ENCODE assay signal across 13 mouse cellular contexts in genomic region chr16:9670750-9671161, GRCm38 (mm10).
DNase-seq lines count a peak whose midpoint lies in the region; ATAC-seq and TF ChIP-seq lines count a peak whose summit lies in the region.
"Had no signal": no experiment of that assay in that cellular context is flagged by ENCODE, and none has a peak within 500 bp of the region (broad histone marks: within the 10 kb centered on the region; RNA-seq: fewer than 3 reads in every experiment).

No protein-coding gene starts in this region.

- H3K4me2 ChIP-seq in hindbrain, embryonic 16.5 days (ENCODE audit: low read length), result no peak overlapping the region
- H3K4me2 ChIP-seq in hindbrain, embryonic 11.5 days (replicated peaks; ENCODE audit: low read depth, low read length), result no peak overlapping the region
- no peak overlapping the region for H3K4me2 ChIP-seq in heart, postnatal 0 days (ENCODE audit: low read depth, low read length)
- H3K4me2 ChIP-seq: forebrain, embryonic 12.5 days had no signal

- no peak overlapping the region for H3K4me3 ChIP-seq in hindbrain, embryonic 16.5 days (ENCODE audit: low read length)
- no peak overlapping the region for H3K4me3 ChIP-seq in hindbrain, embryonic 11.5 days (ENCODE audit: low read depth, low read length)
- H3K4me3 ChIP-seq in heart, postnatal 0 days (ENCODE audit: low read depth, low read length), result no peak overlapping the region
- H3K4me3 ChIP-seq: forebrain, embryonic 12.5 days had no signal

- H3K9me3 ChIP-seq in hindbrain, embryonic 16.5 days (ENCODE audit: control insufficient read depth, low read length), result no peaks in the 10 kb centered on the region
- no peaks in the 10 kb centered on the region for H3K9me3 ChIP-seq in hindbrain, embryonic 11.5 days (ENCODE audit: control insufficient read depth, low read length)
- no peaks in the 10 kb centered on the region for H3K9me3 ChIP-seq in heart, postnatal 0 days (replicated peaks; ENCODE audit: control insufficient read depth, low read length)
- H3K9me3 ChIP-seq: forebrain, embryonic 12.5 days; G1E had no signal

- no peak for TF ChIP-seq CTCF in heart, postnatal 0 days (IDR thresholded peaks at IDR 0.05; ENCODE audit: low read depth)

- no peaks in the 10 kb centered on the region for H3K27me3 ChIP-seq in hindbrain, embryonic 16.5 days (replicated peaks; ENCODE audit: control insufficient read depth, insufficient read depth, low read length)
- H3K27me3 ChIP-seq in hindbrain, embryonic 11.5 days (ENCODE audit: control insufficient read depth, insufficient read depth, low read length), result no peaks in the 10 kb centered on the region
- no peaks in the 10 kb centered on the region for H3K27me3 ChIP-seq in heart, postnatal 0 days (ENCODE audit: control insufficient read depth, insufficient read depth, low read length)
- H3K27me3 ChIP-seq: forebrain, embryonic 12.5 days had no signal

- no peaks in the 10 kb centered on the region for H3K36me3 ChIP-seq in hindbrain, embryonic 16.5 days (ENCODE audit: control insufficient read depth, insufficient read depth, low read length)
- H3K36me3 ChIP-seq in hindbrain, embryonic 11.5 days (ENCODE audit: control insufficient read depth, insufficient read depth, low read length), result no peaks in the 10 kb centered on the region
- H3K36me3 ChIP-seq in heart, postnatal 0 days (replicated peaks; ENCODE audit: control insufficient read depth, insufficient read depth, low read length), result no peaks in the 10 kb centered on the region
- H3K36me3 ChIP-seq: forebrain, embryonic 12.5 days; G1E had no signal

- peak; percentile 19 to 26 for DNase-seq in cerebellum, postnatal 10 days
- no peak for DNase-seq in cerebellum, adult 18-20 months
- no peak for DNase-seq in hindbrain, embryonic 11.5 days (ENCODE audit: low spot score)
- DNase-seq in Muller cell, postnatal 12 days (ENCODE audit: inconsistent ontology term), result peak; percentile 7
- peak; percentile 34 for DNase-seq in heart, postnatal 0 days (ENCODE audit: low spot score)
- DNase-seq in adrenal gland, postnatal 25 days, result no peak
- no peak for DNase-seq in left cerebral cortex, postnatal 14 days (ENCODE audit: low spot score in 2 of 2)
- DNase-seq: B cell, adult 2 months; gastrocnemius, postnatal 25 days; kidney, postnatal 36 days had no signal

- intact Hi-C loops in left cerebral cortex, postnatal 14 days (cut with DNase I), result no loop called here

- H3K27ac ChIP-seq in hindbrain, embryonic 16.5 days (ENCODE audit: low read depth, low read length), result no peak overlapping the region
- no peak overlapping the region for H3K27ac ChIP-seq in hindbrain, embryonic 11.5 days (ENCODE audit: low read depth, low read length)
- no peak overlapping the region for H3K27ac ChIP-seq in heart, postnatal 0 days (ENCODE audit: low read depth)
- H3K27ac ChIP-seq: forebrain, embryonic 12.5 days had no signal

- WGBS in hindbrain, embryonic 16.5 days, result 51% methylated on average over 6 of the region's 6 CpGs
- WGBS in hindbrain, embryonic 11.5 days, result 83% methylated on average over 6 of the region's 6 CpGs
- WGBS in heart, postnatal 0 days, result 13% methylated on average over 6 of the region's 6 CpGs

- ATAC-seq in hindbrain, embryonic 16.5 days, result peak; percentile 48; the same call in 1 of the 2 replicates
- ATAC-seq in hindbrain, embryonic 11.5 days (ENCODE audit: low FRiP score), result no peak
- ATAC-seq in heart, postnatal 0 days (ENCODE audit: insufficient read depth, low read depth), result peak; percentile 49

- H3K9ac ChIP-seq in hindbrain, embryonic 16.5 days (ENCODE audit: low read depth, low read length), result no peak overlapping the region
- no peak overlapping the region for H3K9ac ChIP-seq in hindbrain, embryonic 11.5 days (ENCODE audit: low read depth, low read length)
- no peak overlapping the region for H3K9ac ChIP-seq in heart, postnatal 0 days (replicated peaks; ENCODE audit: low read depth, low read length)
- H3K9ac ChIP-seq: forebrain, embryonic 12.5 days had no signal

- H3K4me1 ChIP-seq in hindbrain, embryonic 16.5 days (ENCODE audit: control insufficient read depth, insufficient read depth, low read depth, low read length), result no peaks in the 10 kb centered on the region
- no peaks in the 10 kb centered on the region for H3K4me1 ChIP-seq in hindbrain, embryonic 11.5 days (replicated peaks; ENCODE audit: control insufficient read depth, insufficient read depth, low read length)
- no peaks in the 10 kb centered on the region for H3K4me1 ChIP-seq in heart, postnatal 0 days (ENCODE audit: control insufficient read depth, insufficient read depth)

- TF ChIP-seq EP300 in heart, postnatal 0 days (IDR thresholded peaks at IDR 0.05; ENCODE audit: low read depth), result no peak

Comparison
In these comparisons a context has a peak if more than half of its experiments do, and no peak if none do; other contexts are left out.
1. DNase-seq: peak in cerebellum, postnatal 10 days (2 of 2), Muller cell, postnatal 12 days (single experiment) and heart, postnatal 0 days (single experiment); none in cerebellum, adult 18-20 months (0 of 2), hindbrain, embryonic 11.5 days (single experiment), adrenal gland, postnatal 25 days (single experiment) and left cerebral cortex, postnatal 14 days (0 of 2).